Mouse (Mus musculus) Muller cell, postnatal 12 days (primary cell): ENCODE measurements around the gene 4933427D14Rik.

Experiments
- DNase-seq: peaks from one replicate; pipeline ENCODE4 v3.0.0-alpha.2; 2015; ENCODE audit errors: inconsistent ontology term

4933427D14Rik gene

GRCm38 (mm10) chr11:72104223-72104622 lies 103.0 kb downstream of the 4933427D14Rik start:
- no peak for DNase-seq
